Mouse (Mus musculus) G1E (cell line): ENCODE data around the gene Ank.

Source experiments
- CTCF ChIP-seq: IDR thresholded peaks from 2 replicates; pipeline ENCODE4 v1.5.1; 2012; ENCODE audit warnings: low read depth, low read length, inconsistent platforms, mixed read lengths
- GATA1 ChIP-seq: IDR thresholded peaks from 2 replicates; pipeline ENCODE4 v1.6.1; 2012; ENCODE audit warnings: borderline replicate concordance, low read length, inconsistent platforms, mixed read lengths
- TAL1 ChIP-seq: conservative IDR thresholded peaks from 2 replicates; pipeline ENCODE4 v1.6.1; 2012; ENCODE audit warnings: low read depth, low read length, inconsistent platforms, mixed read lengths

- no peak for TF ChIP-seq CTCF
- TF ChIP-seq GATA1 = no peak
- TF ChIP-seq TAL1 = no peak
Measured at GRCm38 (mm10) chr15:27595560-27595959, 129.1 kb downstream of the Ank start.
